Mouse (Mus musculus) MEL (cell line): Measurements from ENCODE around the gene Padi6. TPM values are rescaled to one million over a fixed set of nuclear protein-coding genes. Genes with fewer than 3 reads are reported as not detected.
A peak's percentile ranks its signal among the peaks of the same experiment; 100 is the strongest.

Source experiments
- DNase-seq: peaks from one replicate; pipeline ENCODE4 v3.0.0; 2011; ENCODE audit warnings: low read depth, low spot score
- H3K27ac ChIP-seq: 2 replicates; pipeline ENCODE4 v1.5.1; 2012; ENCODE audit warnings: low read depth, mild to moderate bottlenecking, control low read depth, low read length, moderate library complexity; ENCODE audit not compliant: control insufficient read depth
- H3K27me3 ChIP-seq, 2 experiments: fragments of 150-350 bp in 1 of 2; sonication (generic) in 1 of 2; 2 replicates each; pipeline ENCODE4 v1.6.1; 2012; ENCODE audit warnings: low read length in 2 of 2, mild to moderate bottlenecking in 2 of 2, improper control_type of control experiment in 1 of 2, moderate library complexity in 1 of 2; ENCODE audit not compliant: insufficient read depth in 2 of 2, control insufficient read depth in 1 of 2
- H3K36me3 ChIP-seq, 2 experiments: 2 replicates each; pipeline ENCODE4 v1.6.1; 2012 to 2014; ENCODE audit warnings: low read length in 2 of 2, improper control_type of control experiment in 1 of 2, inconsistent platforms in 1 of 2, mild to moderate bottlenecking in 1 of 2; ENCODE audit not compliant: insufficient read depth in 2 of 2, control insufficient read depth in 1 of 2
- H3K4me1 ChIP-seq, 2 experiments: fragments of 150-350 bp in 1 of 2; sonication (generic) in 1 of 2; 2 replicates each; pipeline ENCODE4 v1.6.1; 2012; ENCODE audit warnings: low read length in 2 of 2, improper control_type of control experiment in 1 of 2, mild to moderate bottlenecking in 1 of 2; ENCODE audit not compliant: insufficient read depth in 2 of 2, control insufficient read depth in 1 of 2
- H3K4me3 ChIP-seq, 2 experiments: fragments of 150-350 bp in 1 of 2; sonication (generic) in 1 of 2; 2 replicates each; pipeline ENCODE4 v1.5.1; 2012; ENCODE audit warnings: low read depth in 2 of 2, low read length in 2 of 2, mild to moderate bottlenecking in 2 of 2, moderate library complexity in 2 of 2, control low read depth in 1 of 2, improper control_type of control experiment in 1 of 2; ENCODE audit not compliant: control insufficient read depth in 1 of 2, insufficient read depth in 1 of 2
- H3K79me2 ChIP-seq: 2 replicates; pipeline ENCODE4 v1.6.1; 2012; ENCODE audit warnings: mild to moderate bottlenecking, low read length, moderate library complexity; ENCODE audit not compliant: control insufficient read depth, poor library complexity, insufficient read depth
- H3K9ac ChIP-seq: 2 replicates; pipeline ENCODE4 v1.6.1; 2012; ENCODE audit warnings: low read depth, mild to moderate bottlenecking, control low read depth, low read length, moderate library complexity; ENCODE audit not compliant: control insufficient read depth, poor library complexity, severe bottlenecking
- H3K9me3 ChIP-seq: fragments of 150-350 bp; sonication (generic); replicated peaks from 2 replicates; pipeline ENCODE4 v1.6.1; 2012; ENCODE audit warnings: mild to moderate bottlenecking, low read length, improper control_type of control experiment, moderate library complexity; ENCODE audit not compliant: insufficient read depth
- BHLHE40 ChIP-seq: IDR thresholded peaks from 2 replicates; pipeline ENCODE4 v1.6.1; 2012; ENCODE audit warnings: low read depth, mild to moderate bottlenecking, inconsistent platforms, low read length, improper control_type of control experiment, borderline replicate concordance
- CHD1 ChIP-seq: IDR thresholded peaks from 2 replicates; pipeline ENCODE4 v1.6.1; 2012; ENCODE audit warnings: low read depth, mild to moderate bottlenecking, inconsistent platforms, low read length, improper control_type of control experiment
- E2F4 ChIP-seq: IDR thresholded peaks from 2 replicates; pipeline ENCODE4 v1.6.1; 2011; ENCODE audit warnings: low read depth, low read length, improper control_type of control experiment, borderline replicate concordance
- ELF1 ChIP-seq: IDR thresholded peaks from 2 replicates; pipeline ENCODE4 v1.6.1; 2014; ENCODE audit warnings: low read depth, mild to moderate bottlenecking, inconsistent platforms, low read length, improper control_type of control experiment, moderate library complexity
- EP300 ChIP-seq, 2 experiments: IDR thresholded peaks; 2 replicates each; pipeline ENCODE4 v1.6.1; 2011; ENCODE audit warnings: improper control_type of control experiment in 2 of 2, low read length in 2 of 2, low read depth in 1 of 2, mild to moderate bottlenecking in 1 of 2
- ETS1 ChIP-seq: IDR thresholded peaks from 2 replicates; pipeline ENCODE4 v1.6.1; 2012; ENCODE audit warnings: low read depth, mild to moderate bottlenecking, inconsistent platforms, low read length, improper control_type of control experiment, moderate library complexity
- GATA1 ChIP-seq: IDR thresholded peaks from 2 replicates; pipeline ENCODE4 v1.6.1; 2011; ENCODE audit warnings: low read depth, low read length, improper control_type of control experiment
- HCFC1 ChIP-seq: IDR thresholded peaks from 2 replicates; pipeline ENCODE4 v1.6.1; 2012; ENCODE audit warnings: low read depth, mild to moderate bottlenecking, inconsistent platforms, low read length, improper control_type of control experiment, moderate library complexity
- JUND ChIP-seq: IDR thresholded peaks from 2 replicates; pipeline ENCODE4 v1.6.1; 2011; ENCODE audit warnings: low read depth, mild to moderate bottlenecking, improper control_type of control experiment, low read length
- MAX ChIP-seq: IDR thresholded peaks from 2 replicates; pipeline ENCODE4 v1.6.1; 2011; ENCODE audit warnings: low read length, improper control_type of control experiment
- MEF2A ChIP-seq: IDR thresholded peaks from 2 replicates; pipeline ENCODE4 v1.6.1; 2014; ENCODE audit warnings: low read depth, mild to moderate bottlenecking, inconsistent platforms, low read length, improper control_type of control experiment; ENCODE audit not compliant: poor library complexity, insufficient replicate concordance, severe bottlenecking; ENCODE audit errors: extremely low read depth
- MXI1 ChIP-seq: IDR thresholded peaks from 2 replicates; pipeline ENCODE4 v1.6.1; 2011; ENCODE audit warnings: mild to moderate bottlenecking, low read depth, low read length, improper control_type of control experiment
- MYC ChIP-seq: IDR thresholded peaks from 2 replicates; pipeline ENCODE4 v1.6.1; 2011; ENCODE audit warnings: low read depth, mild to moderate bottlenecking, low read length, improper control_type of control experiment, moderate library complexity
- NRF1 ChIP-seq: IDR thresholded peaks from 2 replicates; pipeline ENCODE4 v1.6.1; 2014; ENCODE audit warnings: low read depth, mild to moderate bottlenecking, inconsistent platforms, low read length, improper control_type of control experiment, moderate library complexity; ENCODE audit not compliant: poor library complexity, insufficient read depth, severe bottlenecking
- POLR2A ChIP-seq, 2 experiments: IDR thresholded peaks; 2 replicates each; pipeline ENCODE4 v1.6.1; 2011 to 2012; ENCODE audit warnings: low read length in 2 of 2, mild to moderate bottlenecking in 2 of 2, control low read depth in 1 of 2, improper control_type of control experiment in 1 of 2, low read depth in 1 of 2, moderate library complexity in 1 of 2; ENCODE audit not compliant: control insufficient read depth in 1 of 2, insufficient read depth in 1 of 2, poor library complexity in 1 of 2
- POLR2AphosphoS5 ChIP-seq: IDR thresholded peaks from 2 replicates; pipeline ENCODE4 v1.6.1; 2012; ENCODE audit warnings: low read depth, borderline replicate concordance, mild to moderate bottlenecking, inconsistent platforms, low read length, moderate library complexity, mixed read lengths
- RAD21 ChIP-seq: IDR thresholded peaks from 2 replicates; pipeline ENCODE4 v1.6.1; 2011; ENCODE audit warnings: mild to moderate bottlenecking, low read depth, low read length, improper control_type of control experiment
- RCOR1 ChIP-seq: IDR thresholded peaks from 2 replicates; pipeline ENCODE4 v1.6.1; 2012; ENCODE audit warnings: low read depth, mild to moderate bottlenecking, inconsistent platforms, low read length, improper control_type of control experiment
- SMC3 ChIP-seq: IDR thresholded peaks from 2 replicates; pipeline ENCODE4 v1.6.1; 2011; ENCODE audit warnings: low read depth, low read length, improper control_type of control experiment
- TBP ChIP-seq: IDR thresholded peaks from 2 replicates; pipeline ENCODE4 v1.8.0; 2011; ENCODE audit warnings: low read depth, low read length, improper control_type of control experiment
- TCF12 ChIP-seq: IDR thresholded peaks from 2 replicates; pipeline ENCODE4 v1.6.1; 2014; ENCODE audit warnings: low read depth, mild to moderate bottlenecking, inconsistent platforms, low read length, improper control_type of control experiment, moderate library complexity
- UBTF ChIP-seq: IDR thresholded peaks from 2 replicates; pipeline ENCODE4 v1.6.1; 2012; ENCODE audit warnings: low read depth, mild to moderate bottlenecking, inconsistent platforms, low read length, improper control_type of control experiment, moderate library complexity, borderline replicate concordance; ENCODE audit not compliant: insufficient read depth
- USF1 ChIP-seq: IDR thresholded peaks from 2 replicates; pipeline ENCODE4 v1.6.1; 2014; ENCODE audit warnings: low read depth, mild to moderate bottlenecking, inconsistent platforms, low read length, improper control_type of control experiment, moderate library complexity
- USF2 ChIP-seq, 2 experiments: IDR thresholded peaks; 2 replicates each; pipeline ENCODE4 v1.6.1; 2011 to 2012; ENCODE audit warnings: improper control_type of control experiment in 2 of 2, low read length in 2 of 2, borderline replicate concordance in 1 of 2, inconsistent platforms in 1 of 2, low read depth in 1 of 2, mild to moderate bottlenecking in 1 of 2; ENCODE audit not compliant: insufficient read depth in 1 of 2
- ZC3H11A ChIP-seq: IDR thresholded peaks from 2 replicates; pipeline ENCODE4 v1.6.1; 2012; ENCODE audit warnings: low read depth, mild to moderate bottlenecking, inconsistent platforms, low read length, improper control_type of control experiment
- ZMIZ1 ChIP-seq: IDR thresholded peaks from 2 replicates; pipeline ENCODE4 v1.6.1; 2012; ENCODE audit warnings: low read depth, mild to moderate bottlenecking, inconsistent platforms, low read length, improper control_type of control experiment, moderate library complexity
- polyA plus RNA-seq, 2 experiments: library from polyadenylated mRNA; stranded (reverse) in 1 of 2; unstranded in 1 of 2; fragments of >175 nt in 1 of 2; fragments of >200 nt in 1 of 2; gene quantifications; 2 replicates each; pipeline versions ENCODE4 v1.2.1 to v1.2.4; 2012; ENCODE audit warnings: low replicate concordance in 2 of 2, low read depth in 1 of 2; ENCODE audit not compliant: insufficient read length in 2 of 2, insufficient read depth in 1 of 2, missing spikeins in 1 of 2
- total RNA-seq: library from RNA; depleted of rRNA; stranded (reverse); fragments of 300-350 nt; gene quantifications from 2 replicates; pipeline ENCODE4 v1.2.3, GENCODE M21; 2012

The Padi6 gene
- total and polyA plus RNA-seq, 3 experiments, result not detected

DNA sequence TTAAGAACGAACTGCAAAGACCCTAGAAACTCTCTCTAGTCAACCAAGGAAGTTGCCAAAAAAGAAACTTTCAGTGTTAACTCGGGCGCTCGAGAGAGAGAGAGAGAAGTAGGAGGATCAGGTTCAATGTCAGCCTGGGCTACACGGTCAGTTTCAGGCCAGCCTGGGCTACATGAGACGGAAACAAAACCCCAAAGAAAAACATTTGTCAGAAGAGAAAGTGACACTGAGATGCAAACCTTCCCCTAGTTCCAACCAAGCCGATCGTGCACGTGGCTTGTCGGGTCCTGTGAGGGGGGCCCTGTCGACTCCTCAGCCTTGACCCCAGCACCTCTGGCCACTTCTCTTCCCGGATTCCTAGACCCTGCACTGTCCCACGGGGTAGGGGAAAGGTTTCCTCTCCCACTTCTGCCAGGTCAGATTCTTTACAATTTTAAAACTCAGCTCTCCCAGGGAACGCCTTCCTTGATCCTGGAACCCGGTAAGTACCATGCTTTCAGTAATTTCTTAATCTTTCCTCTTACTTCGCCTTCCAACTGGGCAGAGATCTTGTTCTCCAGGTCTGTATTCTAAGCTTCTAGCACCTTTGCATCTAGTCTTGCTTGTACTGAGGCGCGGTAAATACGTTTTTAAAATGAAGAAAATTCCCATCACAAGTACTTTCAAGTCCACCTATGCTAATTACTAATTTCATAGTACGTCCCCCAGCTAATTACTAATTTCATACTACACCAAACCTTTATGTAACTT is 42.0 kb downstream of the Padi6 start, which contains the start of gene Rcc2:
Gene Rcc2, plus strand, starts transcription at position 273 of the 750 bp plus-strand sequence.
- Histone ChIP-seq H3K9ac (peak within 1 kb of the TSS; percentile 91), H3K4me3 (peak within 1 kb of the TSS; percentile 70 to 91), H3K9me3 (no peaks in the 10 kb centered on the region), H3K36me3 (peaks cover 4 to 35% of the 10 kb centered on the region in 2 experiments), H3K79me2 (peaks cover 51% of the 10 kb centered on the region), H3K27me3 (no peaks in the 10 kb centered on the region), H3K4me1 (peaks cover 6 to 30% of the 10 kb centered on the region in 2 experiments; a peak in 3 of 4 replicates), H3K27ac (peak within 1 kb of the TSS; percentile 99)
- no peak; the same call in none of the 2 replicates for TF ChIP-seq MXI1
- peak; percentile 94 for TF ChIP-seq CHD1
- peak; percentile 39; the same call in 1 of the 2 replicates for TF ChIP-seq USF1
- TF ChIP-seq ETS1, result 0 out of 2 replicates have a peak, but pooled peaks have one; percentile 13
- TF ChIP-seq E2F4, result no peak
- 0 out of 2 replicates have a peak, but pooled peaks have one; percentile 26 for TF ChIP-seq ELF1
- TF ChIP-seq UBTF, result no peak
- 0 out of 4 replicates have a peak, but pooled peaks of 1 of the 2 experiments have one; percentile 41 for TF ChIP-seq EP300 (IDR thresholded peaks at IDR 0.05; ENCODE audit: low read depth in 1 of 2, low read length in 2 of 2)
- peak; percentile 26; the same call in 1 of the 2 replicates for TF ChIP-seq TCF12
- peak; percentile 49; the same call in 1 of the 2 replicates for TF ChIP-seq JUND
- TF ChIP-seq RAD21, result no peak
- TF ChIP-seq MAX, result peak; percentile 77
- TF ChIP-seq MYC, result peak; percentile 71
- TF ChIP-seq SMC3, result 0 out of 2 replicates have a peak, but pooled peaks have one; percentile 18
- DNase-seq, result peak; percentile 72

- peak overlapping the region; percentile 99 for H3K27ac ChIP-seq
- H3K27me3 ChIP-seq, result no peaks in the 10 kb centered on the region
- DNase-seq, result peak; percentile 97
- H3K4me1 ChIP-seq, result peaks cover 8 to 36% of the 10 kb centered on the region in 2 experiments; a peak in 3 of 4 replicates
- peaks cover 43% of the 10 kb centered on the region for H3K79me2 ChIP-seq
- H3K4me3 ChIP-seq, result peak overlapping the region; percentile 70 to 91
- H3K9ac ChIP-seq, result peak overlapping the region; percentile 91
- no peaks in the 10 kb centered on the region for H3K9me3 ChIP-seq
- peaks cover 4 to 37% of the 10 kb centered on the region in 2 experiments for H3K36me3 ChIP-seq
- peak; percentile 64 for TF ChIP-seq NRF1
- TF ChIP-seq RCOR1, result 0 out of 2 replicates have a peak, but pooled peaks have one; percentile 3
- peak; percentile 72 to 97 for TF ChIP-seq POLR2A (IDR thresholded peaks at IDR 0.05; ENCODE audit: control insufficient read depth in 1 of 2, insufficient read depth in 1 of 2, low read depth in 1 of 2, low read length in 2 of 2, poor library complexity in 1 of 2)
- peak; percentile 82 for TF ChIP-seq HCFC1
- TF ChIP-seq JUND, result no peak
- no peak for TF ChIP-seq ZC3H11A
- TF ChIP-seq ZMIZ1, result peak; percentile 97; the same call in 1 of the 2 replicates
- peak; percentile 68 for TF ChIP-seq TCF12
- TF ChIP-seq MEF2A, result no peak
- no peak for TF ChIP-seq UBTF
- TF ChIP-seq ELF1, result peak; percentile 80
- no peak; the same call in 1 of the 2 replicates for TF ChIP-seq BHLHE40
- peak; percentile 98 for TF ChIP-seq TBP
- no peak for TF ChIP-seq USF2 (IDR thresholded peaks at IDR 0.05; ENCODE audit: borderline replicate concordance in 1 of 2, insufficient read depth in 1 of 2, low read depth in 1 of 2, low read length in 2 of 2)
- TF ChIP-seq RAD21, result no peak
- no peak for TF ChIP-seq GATA1
- TF ChIP-seq POLR2AphosphoS5, result no peak; the same call in 1 of the 2 replicates
These were observed 42.9 kb downstream of the Padi6 start for GRCm38 (mm10) chr4:140699441-140700127.
